ENCODE assay signal across 8 mouse cellular contexts in the genomic region with DNA sequence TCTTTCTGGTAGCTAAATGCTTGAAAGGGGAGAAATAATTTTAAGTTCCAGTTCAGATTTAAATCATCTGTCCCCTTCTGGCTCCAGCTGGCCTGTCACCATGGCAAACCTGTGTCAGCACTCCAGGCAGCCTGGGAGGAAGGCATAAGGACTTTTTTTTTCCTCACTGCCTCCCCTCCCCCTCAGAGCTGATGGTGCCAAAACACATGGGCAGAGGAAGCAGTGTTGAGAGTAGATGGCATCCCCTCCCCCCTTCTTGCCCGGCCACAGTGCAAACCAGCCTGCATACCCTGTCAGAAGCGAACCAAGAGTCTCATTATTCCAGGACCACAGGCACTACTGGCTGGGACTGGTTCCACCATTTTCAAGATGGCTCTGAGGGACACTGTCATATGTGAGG.
DNase-seq lines count a peak whose midpoint lies in the region; ATAC-seq lines count a peak whose summit lies in the region.

No protein-coding gene starts in this region.

- H3K4me3 ChIP-seq in heart, embryonic 15.5 days = no peak overlapping the region
- H3K4me3 ChIP-seq in forebrain, embryonic 14.5 days (ENCODE audit: low read depth, low read length) = no peak overlapping the region
- no peak overlapping the region for H3K4me3 ChIP-seq in midbrain, embryonic 15.5 days

- H3K4me2 ChIP-seq in heart, embryonic 15.5 days = no peak overlapping the region
- H3K4me2 ChIP-seq in forebrain, embryonic 14.5 days (ENCODE audit: low read length) = no peak overlapping the region
- H3K4me2 ChIP-seq in midbrain, embryonic 15.5 days = no peak overlapping the region

- WGBS in heart, embryonic 15.5 days = 54% methylated on average over 2 of the region's 2 CpGs
- 17% methylated on average over 2 of the region's 2 CpGs for WGBS in forebrain, embryonic 14.5 days
- WGBS in midbrain, embryonic 15.5 days = 22% methylated on average over 2 of the region's 2 CpGs

- H3K36me3 ChIP-seq in heart, embryonic 15.5 days = no peaks in the 10 kb centered on the region
- no peaks in the 10 kb centered on the region for H3K36me3 ChIP-seq in forebrain, embryonic 14.5 days (ENCODE audit: control insufficient read depth, insufficient read depth, low read length)
- H3K36me3 ChIP-seq in midbrain, embryonic 15.5 days (replicated peaks) = no peaks in the 10 kb centered on the region

- peak; percentile 24; the same call in 1 of the 2 replicates for ATAC-seq in heart, embryonic 15.5 days (replicated peaks; ENCODE audit: insufficient number of reproducible peaks, insufficient read depth, low FRiP score, low read depth)
- peak; percentile 76 for ATAC-seq in forebrain, embryonic 14.5 days
- ATAC-seq in midbrain, embryonic 15.5 days (replicated peaks) = peak; percentile 72

- DNase-seq in heart, adult 18-20 months = no peak
- DNase-seq in forebrain, embryonic 14.5 days (ENCODE audit: low spot score) = peak; percentile 84
- DNase-seq in layer of hippocampus, adult 18-20 months (ENCODE audit: low spot score in 2 of 2) = peak; percentile 15 to 47
- no peak for DNase-seq in thymus, postnatal 14 days
- no peak for DNase-seq in testis, postnatal 14 days (ENCODE audit: low spot score)
- DNase-seq in thymus, adult 18-20 months = no peak

- H3K9me3 ChIP-seq in heart, embryonic 15.5 days (replicated peaks) = no peaks in the 10 kb centered on the region
- H3K9me3 ChIP-seq in forebrain, embryonic 14.5 days (replicated peaks; ENCODE audit: control insufficient read depth, low read length) = no peaks in the 10 kb centered on the region
- no peaks in the 10 kb centered on the region for H3K9me3 ChIP-seq in midbrain, embryonic 15.5 days

- H3K27ac ChIP-seq in heart, embryonic 15.5 days = no peak overlapping the region
- no peak overlapping the region for H3K27ac ChIP-seq in forebrain, embryonic 14.5 days (ENCODE audit: low read depth, low read length)
- H3K27ac ChIP-seq in midbrain, embryonic 15.5 days = no peak overlapping the region

- H3K27me3 ChIP-seq in heart, embryonic 15.5 days = no peaks in the 10 kb centered on the region
- no peaks in the 10 kb centered on the region for H3K27me3 ChIP-seq in forebrain, embryonic 14.5 days (replicated peaks; ENCODE audit: control insufficient read depth, insufficient read depth, low read length)
- H3K27me3 ChIP-seq in midbrain, embryonic 15.5 days (replicated peaks) = no peaks in the 10 kb centered on the region

- peaks cover 53% of the 10 kb centered on the region for H3K4me1 ChIP-seq in heart, embryonic 15.5 days (replicated peaks)
- H3K4me1 ChIP-seq in forebrain, embryonic 14.5 days (ENCODE audit: control insufficient read depth, insufficient read depth, low read length) = peaks cover 32% of the 10 kb centered on the region
- H3K4me1 ChIP-seq in midbrain, embryonic 15.5 days = peaks cover 32% of the 10 kb centered on the region

- no peak overlapping the region for H3K9ac ChIP-seq in heart, embryonic 15.5 days
- no peak overlapping the region for H3K9ac ChIP-seq in forebrain, embryonic 14.5 days (ENCODE audit: low read length)
- no peak overlapping the region for H3K9ac ChIP-seq in midbrain, embryonic 15.5 days

Comparison
In these comparisons a context has a peak if more than half of its experiments do, and no peak if none do; other contexts are left out.
1. ATAC-seq: peak in every context shown above with its lines; median percentile 76 in forebrain, embryonic 14.5 days; 72 in midbrain, embryonic 15.5 days; 24 in heart, embryonic 15.5 days.
2. DNase-seq: peak in forebrain, embryonic 14.5 days (single experiment) and layer of hippocampus, adult 18-20 months (2 of 2); none in heart, adult 18-20 months (0 of 2), thymus, postnatal 14 days (single experiment), testis, postnatal 14 days (single experiment) and thymus, adult 18-20 months (0 of 2).